Mouse (Mus musculus): ENCODE data around the gene Wdr18.
A peak's percentile ranks its signal among the peaks of the same experiment; 100 is the strongest.

The Wdr18 gene

DNA sequence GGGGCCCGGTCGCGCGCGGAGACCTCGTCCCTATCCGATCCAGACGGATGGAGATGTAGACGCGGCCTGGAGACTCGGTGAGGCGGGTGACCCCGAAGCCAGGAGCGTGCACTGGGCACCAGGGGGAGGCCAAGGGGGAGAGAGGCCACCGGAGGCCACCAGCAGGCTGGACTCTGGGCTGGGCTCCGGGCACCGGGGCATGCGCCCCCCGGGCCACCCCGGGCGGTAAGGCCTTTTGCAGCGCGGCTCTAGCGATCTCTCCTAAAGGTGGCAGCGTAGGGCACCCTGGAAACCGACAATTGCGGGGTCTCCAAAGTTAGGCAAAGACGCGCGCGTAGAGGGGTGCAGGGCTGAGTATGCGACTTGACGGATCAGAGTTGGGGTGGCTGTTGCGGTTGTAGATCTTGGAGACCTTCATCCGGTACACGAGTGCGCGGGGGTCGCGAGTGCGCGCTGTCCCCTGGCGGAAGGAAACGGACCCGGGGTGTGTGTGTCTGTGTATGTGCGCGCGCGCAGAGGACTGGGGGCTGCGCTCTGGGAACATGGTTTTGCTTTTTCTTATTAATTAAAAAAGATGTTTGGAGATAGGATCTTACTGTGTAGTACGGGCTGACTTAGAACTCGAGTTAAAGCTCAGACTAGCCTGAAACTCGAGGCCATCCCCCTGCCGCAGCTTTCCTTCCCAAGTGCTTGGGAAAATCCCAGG is 32.5 kb upstream of the Wdr18 start:
- peak; percentile 54 for DNase-seq

DNA sequence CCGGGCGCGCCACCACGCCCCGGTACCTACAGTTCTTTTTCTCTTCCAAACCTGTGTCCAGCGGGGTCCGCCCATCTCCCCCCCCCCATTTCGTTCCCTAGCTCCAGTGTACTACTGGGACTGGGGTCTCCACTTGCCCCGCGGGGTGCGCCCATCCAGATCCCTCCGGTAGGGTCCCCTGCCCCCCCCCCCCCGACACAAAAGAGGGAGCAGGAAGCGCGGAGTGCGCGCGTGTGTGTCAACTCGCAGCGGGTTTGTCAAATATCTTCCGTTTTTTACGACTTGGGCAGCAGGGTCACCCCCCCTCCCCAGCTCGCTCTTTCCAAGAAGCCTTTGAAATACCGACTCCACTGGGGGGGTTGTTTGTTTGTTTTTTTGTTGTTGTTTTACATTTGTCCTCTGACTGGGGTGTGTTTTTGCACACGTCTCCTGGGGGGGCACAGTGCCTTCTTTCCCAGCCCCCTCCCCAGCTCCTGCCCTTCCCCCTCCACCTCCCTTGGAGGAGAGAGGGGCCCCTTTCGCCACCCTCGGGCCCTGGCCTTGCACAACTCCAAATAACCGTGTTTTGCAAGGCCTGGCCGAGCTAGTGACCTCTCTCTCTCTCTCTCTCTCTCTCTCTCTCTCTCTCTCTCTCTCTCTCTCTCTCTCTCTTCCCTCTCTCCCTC is 31.8 kb upstream of the Wdr18 start:
- DNase-seq, result peak; percentile 32

DNA sequence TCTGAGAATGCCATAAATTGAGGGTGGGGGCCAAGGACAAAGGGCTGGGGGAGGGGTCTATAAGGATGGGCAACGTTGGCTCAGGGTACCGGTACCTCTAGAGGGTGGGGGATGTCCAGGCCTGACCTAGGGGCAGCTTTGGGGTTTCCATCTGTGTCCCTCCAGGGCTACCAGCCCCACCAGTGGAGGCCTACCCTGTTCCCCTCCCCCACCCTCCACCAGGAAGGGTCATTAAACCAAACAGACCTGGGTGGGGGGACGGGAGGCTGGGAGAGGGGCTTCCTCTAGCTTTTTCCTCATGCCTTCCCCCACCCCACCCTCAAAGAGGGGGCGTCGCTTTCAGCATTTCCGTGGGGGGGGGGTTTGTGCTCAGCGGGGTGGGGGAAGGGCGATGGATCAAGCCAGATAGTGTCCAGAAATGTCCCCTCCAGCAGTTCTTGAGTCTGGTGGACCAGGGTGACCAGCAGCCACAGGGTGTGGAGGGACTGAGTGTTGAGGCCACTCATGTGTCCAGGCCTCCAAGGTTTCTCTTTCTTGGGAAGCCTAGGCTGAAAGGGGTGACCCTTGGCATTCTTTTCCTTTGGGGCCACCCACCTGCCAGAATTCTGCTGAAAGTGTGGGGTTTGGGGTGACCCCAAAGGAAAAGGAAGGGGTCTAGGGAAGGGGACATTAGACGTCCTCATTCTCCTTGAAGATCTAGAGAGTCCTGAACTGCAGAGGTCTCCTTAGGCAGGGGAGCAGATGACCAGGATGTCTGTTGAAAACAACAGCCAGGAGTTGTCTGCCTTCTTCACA is 30.8 kb upstream of the Wdr18 start:
- no peak for DNase-seq

DNA sequence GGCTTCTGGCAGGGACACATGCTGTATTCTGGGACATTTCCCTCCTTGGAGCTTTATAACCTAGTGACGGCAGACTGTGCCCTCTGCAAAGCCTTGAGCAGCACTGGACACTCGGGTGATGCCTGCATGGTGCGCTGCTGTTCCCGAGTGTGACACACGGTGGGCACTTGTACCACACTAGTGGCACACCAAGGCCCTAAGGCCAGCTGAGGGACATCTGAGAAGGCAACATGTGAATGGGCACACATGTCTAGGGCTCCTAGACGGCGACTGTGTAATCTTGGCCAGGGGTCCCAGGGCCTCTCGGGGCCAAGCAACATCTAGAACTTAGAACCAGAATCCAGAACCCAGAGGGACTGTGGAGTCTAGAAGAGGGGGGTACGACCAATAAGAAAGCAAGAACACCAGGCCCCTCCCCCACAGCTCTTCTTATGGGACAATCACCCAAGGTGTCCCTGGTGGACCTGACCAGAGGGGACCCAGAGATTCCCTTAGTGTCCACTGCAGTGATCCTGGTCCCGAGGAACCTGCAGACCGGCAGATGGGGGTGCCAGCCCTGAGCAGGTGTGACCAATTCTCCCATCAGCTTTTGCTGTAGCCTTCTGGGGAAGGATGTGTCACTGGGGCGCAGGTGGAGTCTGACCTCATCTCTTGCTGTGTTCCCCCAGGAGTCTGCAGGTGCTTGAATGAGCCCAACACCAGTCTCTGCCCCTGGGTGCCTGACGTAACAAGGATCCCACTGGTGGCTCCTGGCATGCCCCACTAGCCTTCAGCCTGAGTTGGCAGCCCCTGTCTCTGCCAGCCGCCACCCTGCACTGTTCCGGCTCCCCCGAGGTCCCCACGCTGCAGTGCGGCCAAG is 29.8 kb upstream of the Wdr18 start:
- peak; percentile 30 for DNase-seq

DNA sequence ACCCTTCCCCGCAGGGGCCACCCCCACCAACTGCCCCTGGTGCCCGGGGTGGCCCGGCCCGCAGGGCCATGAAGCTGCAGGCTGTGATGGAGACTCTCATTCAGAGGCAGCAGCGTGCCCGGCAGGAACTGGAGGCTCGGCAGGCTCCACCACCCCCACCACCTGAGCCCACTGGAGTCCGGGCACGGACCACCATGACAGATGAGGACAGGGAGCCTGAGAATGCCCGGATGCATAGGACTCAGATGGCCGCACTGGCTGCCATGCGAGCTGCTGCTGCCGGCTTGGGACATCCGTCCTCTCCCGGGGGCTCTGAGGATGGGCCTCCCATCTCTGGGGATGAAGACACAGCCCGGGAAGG is 29.1 kb upstream of the Wdr18 start:
- no peak for DNase-seq

DNA sequence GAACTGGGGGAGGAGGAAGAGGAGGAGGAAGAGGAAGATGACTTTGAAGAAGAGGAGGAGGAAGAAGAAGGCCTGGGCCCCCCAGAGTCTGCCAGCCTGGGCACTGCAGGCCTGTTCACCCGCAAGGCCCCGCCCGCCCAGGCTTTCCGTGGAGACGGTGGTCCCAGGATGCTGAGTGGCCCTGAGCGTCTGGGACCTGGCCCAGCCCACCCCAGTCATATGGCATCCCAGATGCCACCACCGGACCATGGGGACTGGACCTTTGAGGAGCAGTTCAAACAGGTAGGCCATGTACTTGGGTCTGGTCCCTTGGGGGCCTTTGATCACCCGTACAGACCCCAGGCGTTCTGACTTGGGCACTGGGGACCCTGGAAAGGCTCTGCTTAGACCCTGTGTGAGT is 28.2 kb upstream of the Wdr18 start:
- DNase-seq, result no peak

DNA sequence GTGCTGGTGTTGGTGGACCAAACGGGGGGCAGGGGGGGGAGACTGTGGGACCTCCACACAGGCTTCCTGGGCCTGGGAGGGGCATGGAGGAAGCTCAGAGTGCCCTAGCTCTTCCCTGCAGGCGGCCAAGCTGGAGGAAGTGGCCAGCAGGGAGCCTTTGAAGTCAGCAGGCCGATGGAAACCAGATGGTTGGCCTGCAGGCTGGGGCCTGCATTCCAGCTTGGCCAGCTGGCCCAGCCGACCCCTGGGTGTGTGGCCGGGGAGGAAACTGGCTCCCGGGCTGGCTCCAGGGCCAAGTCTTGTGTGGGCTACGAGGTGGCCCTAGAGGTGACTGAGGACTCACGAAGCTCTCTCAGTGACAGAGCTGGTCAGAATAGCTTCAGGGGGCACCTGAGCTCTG is 27.2 kb upstream of the Wdr18 start:
- DNase-seq, result peak; percentile 61

DNA sequence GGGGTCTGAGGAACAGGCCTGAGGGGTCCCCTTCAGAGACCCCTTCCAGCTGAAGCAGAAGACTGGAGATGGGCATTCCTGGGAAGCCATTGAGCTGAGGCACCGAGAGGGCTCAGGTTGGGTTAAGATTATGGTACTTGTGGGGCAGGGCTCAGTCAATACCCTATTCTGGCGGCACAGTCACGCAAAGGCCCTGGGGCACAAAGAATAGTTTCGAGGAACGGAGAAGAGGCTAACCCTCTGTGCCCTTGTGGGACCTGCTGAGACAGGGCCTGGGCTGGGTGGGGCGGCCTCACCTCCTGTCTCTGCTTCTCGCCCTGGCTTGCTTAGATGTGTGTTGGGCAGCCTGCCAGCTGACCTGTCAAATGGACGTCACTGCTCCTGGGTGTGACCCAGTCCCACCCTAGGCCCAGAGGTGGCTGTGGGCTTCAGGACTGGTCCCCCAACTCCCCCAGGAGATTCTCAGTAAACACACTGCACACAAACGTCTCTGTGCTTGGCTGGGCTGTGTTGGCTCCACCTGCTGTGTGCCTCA is 26.7 kb upstream of the Wdr18 start:
- no peak for DNase-seq

DNA sequence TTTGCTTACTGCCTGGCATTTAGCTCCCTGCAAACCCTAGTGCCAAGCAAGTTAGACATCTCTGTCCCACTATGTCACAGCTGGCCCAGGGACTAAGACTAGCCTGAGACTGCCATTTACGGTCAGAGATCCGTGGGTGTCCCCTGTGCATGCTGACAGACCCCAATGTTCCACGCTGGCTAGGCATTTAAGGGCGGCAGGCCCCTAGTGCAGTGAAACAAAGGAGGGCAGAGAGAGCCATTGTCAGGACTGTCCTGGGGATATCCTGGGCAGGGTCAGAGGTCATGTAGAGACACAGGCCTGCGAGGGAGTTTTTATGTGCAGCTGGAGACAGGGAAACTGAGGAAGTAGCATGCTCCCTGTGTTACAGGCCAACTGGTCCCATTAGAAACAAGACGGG is 26.1 kb upstream of the Wdr18 start:
- DNase-seq, result no peak

DNA sequence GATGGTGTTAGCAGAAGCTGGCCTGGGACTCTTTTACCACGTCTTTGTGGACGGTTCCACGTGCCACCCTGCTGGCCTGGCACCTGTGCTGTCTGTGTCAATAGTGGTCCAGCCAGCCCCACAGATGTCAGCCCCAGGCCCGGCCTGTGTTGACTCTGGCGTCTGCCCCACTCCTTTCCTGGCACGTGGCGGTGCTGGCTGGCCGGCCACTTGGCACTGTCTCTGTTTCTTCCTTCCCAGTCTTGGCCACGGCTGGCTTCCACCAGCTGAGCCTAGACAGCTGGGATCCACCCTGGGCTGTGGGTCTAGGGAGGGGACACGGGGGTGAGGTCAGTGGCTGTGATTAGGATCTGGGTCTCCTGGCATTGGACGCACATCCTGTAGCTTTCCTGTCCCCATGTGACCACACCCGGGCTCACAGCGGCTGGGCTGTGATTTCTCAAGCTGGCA is 25.7 kb upstream of the Wdr18 start:
- DNase-seq, result no peak

DNA sequence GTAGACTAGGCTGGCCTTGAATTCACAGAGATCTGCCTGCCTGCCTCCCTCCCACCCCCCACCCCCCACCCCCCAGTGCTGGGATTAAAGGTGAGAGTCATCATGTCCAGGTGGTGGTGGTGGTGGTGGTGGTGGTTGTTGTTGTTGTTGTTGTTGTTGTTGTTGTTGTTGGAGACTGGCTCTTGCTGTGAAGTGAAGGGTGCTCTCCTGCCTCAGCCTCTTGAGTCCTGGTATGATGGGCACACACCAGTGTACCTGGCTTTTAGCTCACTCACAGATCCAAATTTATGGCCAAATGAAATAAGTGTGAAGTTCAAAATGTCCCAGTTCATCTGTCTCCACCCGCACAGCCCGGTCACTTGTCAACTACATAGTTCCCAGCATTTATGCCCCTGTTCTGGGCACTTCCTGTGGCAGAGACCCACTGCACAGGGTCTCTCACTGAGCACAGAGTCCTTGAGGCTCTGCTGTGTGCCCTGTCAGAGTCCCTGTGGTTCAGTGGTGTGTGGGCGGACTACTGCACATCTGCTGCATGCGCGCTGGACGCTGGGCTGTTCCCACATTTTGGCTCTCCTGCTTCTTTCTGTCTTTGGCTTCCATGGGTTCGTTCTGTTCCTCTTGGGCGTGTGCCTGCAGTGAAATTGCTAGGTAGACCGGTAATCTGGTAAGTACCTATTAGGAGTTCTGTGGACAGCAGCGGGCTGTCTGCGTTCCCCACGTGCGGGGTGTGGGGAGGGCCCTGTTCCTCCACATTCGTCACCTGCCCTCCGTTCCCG is 25.0 kb upstream of the Wdr18 start:
- no peak for DNase-seq

DNA sequence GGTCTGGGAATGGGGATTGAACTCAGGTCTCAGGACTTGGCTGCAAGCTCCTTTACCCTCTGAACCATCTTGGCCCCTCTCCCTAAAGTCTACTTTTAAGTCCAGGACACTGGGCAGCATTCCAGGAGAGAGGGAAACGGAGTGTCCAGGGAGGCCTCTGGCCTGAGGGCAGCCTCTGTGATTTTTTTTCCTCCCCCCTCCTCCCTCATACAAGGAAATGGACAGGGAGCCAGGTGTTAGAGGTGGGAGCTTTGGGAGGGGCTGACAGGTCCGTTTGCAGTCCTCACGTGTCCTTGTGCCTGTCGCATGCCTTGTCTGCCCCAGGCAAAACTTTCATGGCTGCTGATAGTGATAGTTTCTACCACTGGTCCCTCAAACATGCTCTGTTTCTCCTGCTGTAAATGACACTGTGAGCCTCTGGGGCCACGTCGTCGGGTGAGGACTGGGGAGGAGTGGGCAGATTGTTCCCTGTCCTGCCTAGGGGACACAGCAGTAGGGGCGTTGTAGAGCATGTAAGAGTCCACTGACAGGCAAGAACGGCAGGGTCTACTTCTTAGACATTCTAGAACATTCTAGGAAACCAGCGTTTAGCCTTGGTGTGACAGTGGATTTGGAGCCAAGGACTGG is 23.6 kb upstream of the Wdr18 start:
- no peak for DNase-seq

DNA sequence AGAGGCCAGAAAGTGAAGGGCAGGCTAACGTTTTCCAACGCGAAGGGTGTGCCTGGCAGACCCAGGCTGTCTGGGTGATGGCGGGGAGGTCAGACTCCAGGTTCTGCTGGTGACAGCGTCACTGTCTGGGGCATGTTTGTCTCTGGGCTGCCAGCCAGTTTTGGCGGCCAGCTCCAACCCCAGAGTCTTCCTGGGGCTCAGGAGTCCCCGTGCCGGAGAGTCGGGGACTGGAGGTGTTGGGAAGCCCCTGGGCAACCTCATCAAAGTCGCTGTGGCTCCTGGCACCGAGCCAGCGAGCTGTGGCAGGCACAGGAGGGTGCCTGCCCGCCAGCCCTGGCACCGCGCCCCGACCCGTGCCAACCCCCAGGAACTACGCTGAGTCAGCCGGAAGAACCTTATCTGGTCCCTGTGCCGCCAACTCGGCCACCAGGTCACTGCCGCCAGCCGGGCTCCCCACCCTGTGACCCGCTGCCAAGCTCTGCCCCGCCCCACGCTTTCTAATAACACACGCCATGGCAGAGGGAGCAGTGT is 23.0 kb upstream of the Wdr18 start:
- peak; percentile 64 for DNase-seq

DNA sequence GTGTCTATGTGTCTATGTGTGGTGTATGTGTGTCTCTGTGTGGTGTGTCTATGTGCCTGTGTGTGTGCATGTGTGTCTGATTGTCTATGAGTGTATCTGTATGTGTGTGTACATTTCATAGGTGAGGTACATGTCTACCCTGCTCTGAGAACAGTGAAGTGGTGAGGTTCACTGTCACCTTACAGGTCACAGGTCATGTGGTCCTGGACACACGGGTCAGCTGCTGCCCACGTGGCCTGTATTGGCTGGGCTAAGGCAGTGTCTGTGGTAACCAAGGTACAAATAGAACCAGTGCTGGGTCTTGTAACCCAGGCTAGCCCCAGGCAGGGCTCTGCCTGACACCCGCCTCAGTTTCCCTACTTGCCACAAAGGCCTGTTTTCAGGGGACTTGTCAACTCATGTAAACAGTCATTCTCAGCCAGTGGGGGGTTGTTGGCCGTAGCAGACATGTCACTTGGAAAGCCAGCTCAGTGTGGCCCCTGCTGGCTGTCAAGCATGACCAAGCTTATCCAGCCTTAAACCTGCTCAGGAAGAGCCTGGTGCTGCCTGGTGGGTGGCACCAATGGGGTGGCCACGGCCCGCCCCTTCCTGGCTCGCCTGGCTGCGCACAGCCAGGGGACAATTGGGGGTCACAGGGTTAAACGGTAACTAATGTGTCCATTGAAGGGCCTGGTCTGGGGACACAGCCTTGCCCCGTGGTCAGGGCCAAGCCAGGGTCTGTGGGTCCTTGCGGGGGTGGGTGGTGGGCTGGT is 22.0 kb upstream of the Wdr18 start:
- DNase-seq, result no peak

DNA sequence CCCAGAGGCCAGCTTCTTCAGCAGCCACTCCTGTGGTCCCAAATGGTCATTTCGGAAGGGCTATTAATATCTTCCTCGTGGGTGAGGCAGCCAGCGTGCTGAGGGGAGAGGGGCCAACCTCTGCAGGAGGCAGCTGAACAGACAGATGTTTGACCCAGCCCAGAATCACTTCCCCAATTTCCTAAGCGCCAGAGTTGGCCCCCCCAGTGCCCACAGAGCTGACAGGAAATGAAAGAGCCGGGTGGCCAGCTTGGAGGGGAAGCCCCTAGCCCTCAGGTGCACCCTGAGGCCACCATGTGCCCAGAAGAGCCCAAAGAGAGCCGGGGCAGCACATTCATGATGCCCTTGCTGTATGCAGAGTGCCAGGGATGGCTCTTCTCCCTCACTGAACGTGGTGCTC is 19.2 kb upstream of the Wdr18 start:
- no peak for DNase-seq

DNA sequence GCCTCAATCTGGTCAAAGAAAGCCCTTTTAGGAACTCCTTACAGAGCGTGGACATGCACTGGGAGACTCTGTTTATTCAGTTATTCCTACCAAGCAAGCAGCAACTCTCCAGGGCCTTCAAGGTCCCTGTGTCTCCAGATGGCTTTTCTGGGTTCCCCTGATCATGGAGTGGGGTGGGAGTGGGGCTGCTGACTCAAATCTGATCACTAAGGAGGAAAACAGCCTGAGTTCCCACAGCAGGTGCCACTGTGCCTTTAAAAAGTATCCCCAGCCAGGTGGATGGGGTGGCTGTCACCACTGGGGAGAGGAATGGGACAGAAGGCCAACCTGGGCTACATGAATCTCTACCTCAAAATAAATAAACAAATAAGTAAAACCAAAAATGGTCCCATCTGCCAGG is 17.0 kb upstream of the Wdr18 start:
- no peak for DNase-seq

DNA sequence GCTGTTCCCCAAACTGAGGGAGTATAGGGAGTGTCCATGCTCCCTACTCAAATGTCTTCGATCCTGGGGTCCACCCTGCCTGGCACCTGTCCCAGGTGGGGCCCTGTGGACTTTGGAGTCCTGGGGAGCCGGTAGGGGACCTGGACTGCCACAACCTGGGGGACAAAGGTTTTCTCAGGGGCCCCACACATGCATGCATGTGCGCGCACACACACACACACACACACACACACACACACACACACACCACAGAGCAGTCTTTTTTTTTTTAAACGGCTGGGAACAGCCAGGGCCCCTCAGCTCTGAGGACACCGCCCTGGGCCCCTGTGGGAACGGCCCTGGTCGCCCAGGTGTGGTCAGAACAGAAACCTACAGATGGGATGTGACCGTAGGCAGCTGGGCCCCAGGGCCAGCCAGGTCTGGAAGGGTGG is 16.5 kb upstream of the Wdr18 start:
- no peak for DNase-seq

DNA sequence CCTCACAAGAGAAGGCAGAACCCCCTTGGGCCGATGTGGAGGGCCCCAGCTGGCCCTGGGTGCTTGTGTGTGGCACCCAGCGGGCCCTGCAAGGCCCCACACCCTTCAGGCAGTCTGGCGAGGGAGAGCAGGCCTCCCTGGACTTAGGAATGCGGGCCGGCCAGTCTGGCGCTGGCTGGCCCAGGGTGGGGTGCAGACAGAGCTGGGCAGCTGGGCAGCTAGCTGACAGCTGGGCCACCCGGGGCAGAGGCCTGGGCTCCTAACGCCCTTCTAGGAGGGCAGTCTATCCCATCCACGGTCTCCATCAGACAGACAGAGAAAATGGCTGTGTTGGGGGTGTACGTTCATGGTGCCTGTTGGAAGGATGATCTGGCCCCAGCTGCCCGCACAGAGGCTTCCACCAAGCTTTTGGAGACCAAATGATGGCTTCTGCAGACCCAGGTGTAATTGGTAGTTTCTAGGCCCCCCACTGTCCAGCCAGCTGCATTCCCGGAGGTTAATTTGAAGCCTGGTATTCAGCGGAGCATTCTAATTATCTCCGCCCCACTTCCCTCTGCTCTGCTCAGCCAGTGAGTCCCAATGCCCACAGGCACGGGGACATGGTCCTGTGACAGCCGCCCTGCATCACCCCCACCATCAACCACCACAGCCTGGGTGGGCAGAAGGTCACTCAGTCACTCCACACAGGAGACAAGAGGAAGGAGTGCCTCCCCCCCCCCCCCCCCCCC is 14.3 kb upstream of the Wdr18 start:
- DNase-seq, result no peak

DNA sequence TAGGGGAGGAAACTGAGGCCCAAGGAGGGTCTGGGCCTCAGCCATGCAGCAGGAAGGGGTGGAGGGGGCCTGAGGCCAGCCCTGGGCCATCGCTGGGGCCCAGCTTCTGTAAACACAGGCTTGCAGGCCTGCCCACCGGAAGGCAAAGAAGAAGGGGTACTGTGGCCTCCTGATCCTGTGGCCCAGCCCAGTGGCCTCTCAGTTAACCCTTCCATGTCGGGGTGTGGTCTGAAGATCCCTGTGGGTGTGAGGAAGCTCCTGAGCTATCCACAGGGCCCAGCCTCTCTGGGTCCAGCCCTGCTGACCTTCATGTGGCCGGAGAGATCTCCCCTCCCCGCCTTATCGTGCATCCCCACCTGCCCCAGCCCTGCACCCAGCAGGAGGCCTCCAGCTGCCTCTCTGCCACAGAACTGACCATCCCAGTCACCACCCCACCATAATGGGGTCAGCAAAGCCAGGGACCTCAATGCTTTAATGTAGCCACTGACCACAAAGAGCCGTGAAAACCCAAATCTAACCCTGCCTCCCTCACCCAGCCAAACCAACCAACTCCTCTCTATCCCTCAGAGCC is 13.1 kb upstream of the Wdr18 start:
- no peak for DNase-seq
